Mouse (Mus musculus) inflammation-experienced regulatory T-cells, adult 6 months (primary cell): ENCODE data around the gene Ctnna2. TPM values are rescaled to one million over a fixed set of nuclear protein-coding genes. Genes with fewer than 3 reads are reported as not detected.

ENCODE experiments used
- ATAC-seq: one replicate; pipeline ENCODE4 v1.8.0; 2017
- polyA plus RNA-seq, 3 experiments: library from polyadenylated mRNA; unstranded; fragments of 100-300 nt; shearing (Covaris generic); gene quantifications; one replicate each; pipeline ENCODE4 v1.2.1; 2017

Gene Ctnna2
- polyA plus RNA-seq, 3 experiments from 2014 or later = not detected

- ATAC-seq = no peak
These were observed 859.0 kb downstream of the Ctnna2 start for GRCm38 (mm10) chr6:77120510-77120909.

- no peak for ATAC-seq
These were observed 870.2 kb downstream of the Ctnna2 start for GRCm38 (mm10) chr6:77109095-77109945.

GRCm38 (mm10) chr6:77101047-77101446 lies 878.5 kb downstream of the Ctnna2 start:
- ATAC-seq = no peak

GRCm38 (mm10) chr6:77098540-77098939 lies 881.0 kb downstream of the Ctnna2 start:
- no peak for ATAC-seq

DNA sequence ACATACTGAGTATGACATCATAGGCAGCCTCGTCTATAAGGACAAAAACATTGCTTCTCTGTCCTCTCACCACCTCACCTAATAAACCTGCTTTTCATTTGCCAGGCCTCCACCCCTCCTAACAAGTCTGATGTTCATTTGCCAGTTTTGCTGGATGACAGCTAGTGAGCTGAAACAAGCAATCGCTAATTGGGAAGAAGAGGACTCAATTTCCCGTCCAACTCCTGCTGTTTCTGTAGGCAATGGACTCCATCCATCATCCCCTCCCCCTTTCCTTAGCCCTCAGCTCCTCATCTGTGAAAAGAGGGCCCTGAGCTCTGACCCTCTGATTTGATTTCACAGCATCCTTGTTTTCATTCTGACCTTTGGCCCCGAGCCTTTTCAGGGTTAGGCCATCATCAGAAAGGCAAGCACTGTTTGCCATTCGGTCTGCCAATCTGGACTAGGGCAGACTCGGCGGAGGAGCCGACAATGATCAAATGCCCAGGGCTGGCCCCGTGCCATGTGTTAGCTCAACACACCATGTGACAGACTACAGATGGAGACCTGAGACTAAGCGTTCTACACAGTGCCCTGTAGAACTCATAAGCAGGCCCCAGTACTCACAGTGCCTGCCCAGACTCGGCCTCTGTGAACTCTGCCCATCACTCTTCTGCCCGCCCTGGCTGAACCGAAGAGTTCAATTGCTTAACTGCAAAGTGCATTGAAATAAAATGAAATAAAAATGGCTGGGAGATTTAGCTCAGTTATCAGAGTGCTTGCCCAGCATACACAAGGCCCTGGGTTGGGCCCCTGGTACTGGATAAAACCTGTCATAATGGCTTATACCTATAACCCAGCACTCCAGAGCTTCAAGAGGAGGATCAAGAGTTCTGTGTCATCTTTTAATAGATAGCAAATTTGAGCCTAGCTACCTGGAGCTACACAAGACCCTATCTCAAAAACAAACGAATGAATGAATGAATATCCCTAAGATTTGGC lies 903.8 kb downstream of the Ctnna2 start:
- no peak for ATAC-seq

DNA sequence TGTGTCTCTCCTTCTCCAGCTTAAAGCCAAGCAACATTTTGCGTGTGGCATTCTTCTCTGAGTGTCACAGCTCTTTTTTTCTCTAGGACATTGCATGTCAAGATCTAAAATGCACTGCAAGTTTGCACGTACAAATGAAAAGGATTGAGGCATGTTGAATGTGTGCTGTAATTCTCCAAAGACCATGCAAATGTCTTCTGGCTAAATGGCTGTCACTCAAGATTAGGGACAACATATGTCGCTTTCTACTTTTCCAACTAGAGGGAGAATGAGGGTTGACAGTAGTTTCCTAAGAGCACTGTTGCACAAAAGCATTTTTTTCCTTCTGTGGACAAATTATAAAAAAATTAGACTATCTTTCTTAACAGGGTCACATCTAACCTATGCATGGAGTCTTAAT lies 909.9 kb downstream of the Ctnna2 start:
- no peak for ATAC-seq

- no peak for ATAC-seq
These were observed 928.8 kb downstream of the Ctnna2 start for GRCm38 (mm10) chr6:77050690-77051089.

- no peak for ATAC-seq
These were observed 929.3 kb downstream of the Ctnna2 start for GRCm38 (mm10) chr6:77050193-77050592.

DNA sequence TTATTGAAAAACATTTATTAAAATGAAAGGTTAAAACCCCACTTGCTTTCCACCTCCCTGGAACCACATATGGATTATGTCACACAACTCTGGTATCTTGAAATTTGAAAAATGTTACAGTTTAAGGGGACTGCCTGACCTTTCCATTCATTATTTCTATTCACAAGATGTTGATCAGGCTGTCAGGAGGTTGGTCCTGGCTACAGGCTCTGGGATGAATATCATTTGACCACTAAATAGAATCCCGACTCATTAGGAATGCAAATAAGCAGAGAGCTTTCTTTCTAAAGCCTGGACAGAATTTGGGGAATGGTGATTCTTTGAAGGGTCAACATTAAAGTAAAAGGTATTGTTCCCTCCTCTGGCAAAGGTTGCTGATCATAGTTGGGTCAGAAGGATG lies 931.9 kb downstream of the Ctnna2 start:
- ATAC-seq = no peak

DNA sequence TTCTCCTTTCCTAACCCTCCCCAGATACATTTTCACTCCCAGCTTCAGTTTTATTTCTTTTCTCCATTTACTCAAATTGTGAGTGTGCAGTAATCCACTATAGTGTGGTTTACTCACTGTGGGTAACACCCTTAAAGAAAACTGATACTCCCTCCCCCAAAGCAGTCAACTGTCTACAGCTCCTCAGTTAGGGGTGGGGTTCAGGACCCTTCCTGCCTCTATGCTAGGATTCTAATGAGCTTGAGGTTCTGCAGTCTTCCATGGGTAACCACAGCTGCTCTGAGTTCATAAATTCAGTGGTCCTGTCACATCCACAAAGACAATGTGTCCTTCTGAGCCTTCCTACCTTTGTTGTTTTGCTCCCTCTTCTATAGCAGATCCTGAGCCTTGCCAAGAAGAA lies 954.4 kb downstream of the Ctnna2 start:
- ATAC-seq = no peak

DNA sequence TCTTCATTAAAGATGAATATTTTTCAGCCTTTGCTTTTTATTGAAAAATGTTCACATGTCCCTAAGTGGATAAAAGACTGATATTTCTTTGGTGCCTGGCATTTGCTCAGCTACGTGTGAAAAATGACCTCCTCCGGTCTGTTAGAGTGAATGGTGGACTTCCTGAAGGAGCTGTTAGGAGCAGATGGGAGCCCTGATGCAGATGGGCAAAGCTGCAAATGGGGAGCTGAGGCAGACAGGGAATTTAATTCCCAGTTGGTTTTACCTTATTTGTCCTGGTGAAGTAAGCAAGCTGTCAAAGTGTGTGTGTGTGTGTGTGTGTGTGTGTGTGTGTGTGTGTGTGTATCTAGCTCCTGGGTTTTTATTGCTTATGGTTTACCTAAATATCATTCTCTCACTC lies 966.3 kb downstream of the Ctnna2 start:
- no peak for ATAC-seq

GRCm38 (mm10) chr6:77011001-77011400 lies 968.5 kb downstream of the Ctnna2 start:
- no peak for ATAC-seq

DNA sequence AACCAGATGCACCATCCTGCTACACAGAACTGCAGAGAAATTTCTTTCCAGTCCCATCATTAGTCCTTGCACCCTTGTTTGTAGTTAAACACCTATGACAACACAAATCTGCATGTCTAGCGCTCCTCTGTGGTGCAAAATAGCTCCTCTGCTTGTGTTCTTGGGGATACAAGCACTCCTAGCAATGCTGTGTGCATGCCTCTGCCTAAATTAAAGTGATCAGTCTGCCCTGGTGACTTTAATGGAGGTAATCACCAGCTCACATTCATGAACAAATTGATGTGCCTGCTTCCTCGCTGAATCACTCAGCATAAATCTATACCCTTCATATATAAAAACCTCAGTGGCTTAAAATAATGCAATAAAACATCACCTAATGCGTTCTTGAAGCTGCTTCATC lies 987.4 kb downstream of the Ctnna2 start:
- ATAC-seq = no peak

DNA sequence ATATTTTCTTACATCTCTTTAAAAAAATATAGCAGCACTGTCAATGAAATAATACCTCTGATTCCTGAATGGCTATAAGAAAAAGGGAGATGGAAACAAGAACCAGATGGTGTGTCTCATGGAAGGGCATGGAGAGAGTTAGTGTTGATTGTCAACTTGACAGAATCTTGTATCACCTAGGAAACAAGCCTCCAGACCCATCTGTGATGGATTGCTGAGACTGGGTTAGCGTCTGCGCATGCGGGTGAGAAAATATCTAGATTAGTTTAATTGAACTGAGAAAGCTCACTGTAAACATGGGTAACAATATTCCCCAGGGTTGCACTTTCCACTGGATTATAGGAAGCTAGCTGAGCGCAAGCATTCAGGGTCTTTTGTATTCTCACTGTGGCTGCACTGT lies 994.7 kb downstream of the Ctnna2 start:
- ATAC-seq = no peak

DNA sequence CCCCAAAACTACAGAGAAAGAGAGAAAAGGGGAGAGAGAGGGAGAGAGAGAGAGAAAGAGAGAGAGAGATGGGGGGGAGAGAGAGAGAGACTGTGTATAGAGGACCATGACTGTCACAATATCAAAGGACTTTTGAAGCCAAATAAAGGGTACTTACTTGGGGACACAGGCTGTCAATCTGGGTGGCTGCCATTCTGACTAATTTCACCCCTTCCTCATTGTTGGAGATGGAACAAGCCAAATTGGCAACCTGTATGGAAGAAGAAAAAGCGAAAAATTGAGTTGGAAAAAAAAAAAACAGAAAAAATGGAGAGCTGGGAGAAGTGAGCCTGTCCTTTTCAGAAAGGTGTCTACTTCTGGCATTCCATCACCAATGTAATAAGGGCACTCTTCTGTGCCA lies 997.8 kb downstream of the Ctnna2 start:
- ATAC-seq = no peak

GRCm38 (mm10) chr6:76979247-76979850 lies 1000.1 kb downstream of the Ctnna2 start:
- ATAC-seq = no peak

DNA sequence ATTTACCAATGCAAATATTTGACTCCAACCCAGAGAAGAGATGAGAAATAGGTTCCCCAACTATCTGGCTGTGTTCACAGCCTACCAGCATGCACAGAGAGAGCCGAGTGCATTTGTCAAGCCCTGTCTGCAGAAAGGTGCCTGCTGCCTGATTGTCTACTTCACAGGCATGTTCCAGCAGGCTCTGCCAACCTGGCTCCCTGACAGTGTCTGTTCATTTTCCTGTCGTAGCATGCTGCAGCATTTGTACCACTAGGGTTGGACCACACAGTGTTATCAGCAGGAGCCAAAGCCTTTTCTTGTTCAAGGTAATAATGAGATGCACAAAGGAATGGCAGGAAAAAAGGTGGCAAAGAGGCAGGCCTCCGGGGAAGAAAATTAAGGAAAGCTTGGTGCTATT lies 1001.7 kb downstream of the Ctnna2 start:
- ATAC-seq = no peak

GRCm38 (mm10) chr6:76974297-76974696 lies 1005.2 kb downstream of the Ctnna2 start:
- no peak for ATAC-seq

DNA sequence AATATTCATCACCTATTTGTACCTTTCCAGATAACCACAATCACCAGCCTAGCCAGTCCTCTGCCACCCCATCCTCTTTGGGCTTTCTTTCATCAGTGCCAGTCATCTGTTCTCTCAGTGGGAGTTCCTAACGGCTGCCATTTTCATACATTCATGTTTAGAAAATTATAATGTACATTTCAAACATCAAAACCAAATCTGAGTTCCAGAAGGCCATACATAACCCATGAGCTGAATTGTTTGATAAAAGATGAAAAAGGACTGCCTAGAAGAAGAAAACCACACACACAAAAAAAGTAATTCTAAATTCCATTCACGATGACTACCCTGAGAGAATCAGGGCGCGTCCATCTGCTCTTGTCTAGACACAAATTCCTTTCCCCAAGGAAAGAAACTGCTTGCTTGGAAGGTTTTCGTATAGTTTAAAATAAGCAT lies 1014.5 kb downstream of the Ctnna2 start:
- ATAC-seq = no peak

DNA sequence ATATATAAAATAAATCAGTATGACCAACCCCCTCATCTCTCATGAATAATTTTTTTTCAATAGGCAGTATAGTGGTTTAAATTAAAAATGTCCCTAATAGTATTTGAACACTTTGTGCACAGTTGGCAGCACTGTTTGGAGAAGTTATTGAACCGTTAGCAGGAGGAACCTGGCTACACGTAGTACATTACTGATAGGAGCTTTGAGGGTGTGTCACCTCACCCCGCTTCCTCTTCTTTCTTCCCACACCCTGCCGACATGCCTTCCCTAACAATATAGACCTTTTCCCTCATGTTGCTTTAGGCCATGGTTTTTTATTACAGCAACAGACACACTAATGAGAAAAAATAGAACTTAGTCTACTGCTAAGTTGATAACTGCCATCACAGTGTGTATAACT lies 1071.4 kb downstream of the Ctnna2 start:
- no peak for ATAC-seq

- no peak for ATAC-seq
These were observed 1082.3 kb downstream of the Ctnna2 start for GRCm38 (mm10) chr6:76897156-76897555.
